Mouse (Mus musculus): ENCODE data around the gene Hmox2. TPM values are rescaled to one million over a fixed set of nuclear protein-coding genes. Genes with fewer than 3 reads are reported as not detected.
"Not testable (repeated sequence)": the region's sequence is repeated elsewhere in the genome, so short reads cannot be mapped to it uniquely, and the experiment has no call there.

The Hmox2 gene
- polyA plus RNA-seq, 1 experiment from 2014 or later = 105 TPM

- no peak for ATAC-seq (ENCODE audit: insufficient number of reproducible peaks, insufficient read depth, low FRiP score, low TSS enrichment, low read depth)
- Histone ChIP-seq H3K36me3 (no peaks in the 10 kb centered on the region), H3K9me3 (no peaks in the 10 kb centered on the region), H3K27ac (no peak overlapping the region), H3K4me3 (peak overlapping the region; percentile 86), H3K4me2 (peak overlapping the region; percentile 90), H3K9ac (no peak overlapping the region), H3K27me3 (no peaks in the 10 kb centered on the region), H3K4me1 (peaks cover 13% of the 10 kb centered on the region)
- 96% methylated on average over 1 of the region's 1 CpGs for WGBS
These were observed 1.4 kb downstream of the Hmox2 start for GRCm38 (mm10) chr16:4727526-4727925.

GRCm38 (mm10) chr16:4727963-4728362 is 1.8 kb downstream of the Hmox2 start:
- Histone ChIP-seq H3K4me3 (peak overlapping the region; percentile 86; the same call in 1 of the 2 replicates), H3K36me3 (no peaks in the 10 kb centered on the region), H3K27ac (no peak overlapping the region), H3K4me2 (peak overlapping the region; percentile 90; the same call in 1 of the 2 replicates), H3K4me1 (peaks cover 13% of the 10 kb centered on the region), H3K9me3 (no peaks in the 10 kb centered on the region), H3K27me3 (no peaks in the 10 kb centered on the region), H3K9ac (no peak overlapping the region)
- WGBS = 33% methylated on average over 1 of the region's 1 CpGs
- ATAC-seq (ENCODE audit: insufficient number of reproducible peaks, insufficient read depth, low FRiP score, low TSS enrichment, low read depth) = no peak

GRCm38 (mm10) chr16:4730776-4731358 is 4.7 kb downstream of the Hmox2 start:
- ATAC-seq (ENCODE audit: insufficient number of reproducible peaks, insufficient read depth, low FRiP score, low TSS enrichment, low read depth) = no peak
- Histone ChIP-seq H3K4me2 (no peak overlapping the region), H3K4me3 (no peak overlapping the region), H3K27me3 (no peaks in the 10 kb centered on the region), H3K9me3 (no peaks in the 10 kb centered on the region), H3K9ac (no peak overlapping the region), H3K27ac (no peak overlapping the region), H3K36me3 (no peaks in the 10 kb centered on the region), H3K4me1 (peaks cover 13% of the 10 kb centered on the region)
- WGBS = 71% methylated on average over 3 of the region's 3 CpGs

- Histone ChIP-seq H3K36me3 (no peaks in the 10 kb centered on the region), H3K4me1 (no peaks in the 10 kb centered on the region), H3K9me3 (no peaks in the 10 kb centered on the region), H3K9ac (no peak overlapping the region), H3K4me3 (no peak overlapping the region), H3K4me2 (no peak overlapping the region), H3K27ac (no peak overlapping the region), H3K27me3 (no peaks in the 10 kb centered on the region)
- no peak for ATAC-seq (ENCODE audit: insufficient number of reproducible peaks, insufficient read depth, low FRiP score, low TSS enrichment, low read depth)
- WGBS = 81% methylated on average over 2 of the region's 2 CpGs
These were observed 10.1 kb downstream of the Hmox2 start for GRCm38 (mm10) chr16:4736262-4736661.

- Histone ChIP-seq H3K27me3 (no peaks in the 10 kb centered on the region), H3K27ac (no peak overlapping the region), H3K9ac (no peak overlapping the region), H3K4me1 (no peaks in the 10 kb centered on the region), H3K9me3 (peaks cover 6% of the 10 kb centered on the region; the same call in 1 of the 2 replicates), H3K4me3 (no peak overlapping the region), H3K36me3 (peaks cover 18% of the 10 kb centered on the region), H3K4me2 (no peak overlapping the region)
- WGBS = 89% methylated on average over 2 of the region's 2 CpGs
- ATAC-seq (ENCODE audit: insufficient number of reproducible peaks, insufficient read depth, low FRiP score, low TSS enrichment, low read depth) = no peak
These were observed 13.8 kb downstream of the Hmox2 start for GRCm38 (mm10) chr16:4739994-4740393.

- Histone ChIP-seq H3K4me2 (no peak overlapping the region), H3K9ac (no peak overlapping the region), H3K27ac (no peak overlapping the region), H3K4me1 (no peaks in the 10 kb centered on the region), H3K36me3 (peaks cover 18% of the 10 kb centered on the region), H3K27me3 (no peaks in the 10 kb centered on the region), H3K9me3 (peaks cover 6% of the 10 kb centered on the region; the same call in 1 of the 2 replicates), H3K4me3 (no peak overlapping the region)
- no peak for ATAC-seq (ENCODE audit: insufficient number of reproducible peaks, insufficient read depth, low FRiP score, low TSS enrichment, low read depth)
- WGBS = 95% methylated on average over 1 of the region's 1 CpGs
These were observed 16.0 kb downstream of the Hmox2 start for GRCm38 (mm10) chr16:4742186-4742585.

GRCm38 (mm10) chr16:4752155-4752554 is 26.0 kb downstream of the Hmox2 start:
- Histone ChIP-seq H3K27ac (no peak overlapping the region), H3K4me3 (no peak overlapping the region), H3K27me3 (no peaks in the 10 kb centered on the region), H3K9ac (no peak overlapping the region), H3K4me2 (no peak overlapping the region), H3K4me1 (0 out of 2 replicates have a peak, but pooled peaks cover 6% of the 10 kb centered on the region), H3K36me3 (peaks cover 7% of the 10 kb centered on the region; the same call in 1 of the 2 replicates), H3K9me3 (no peaks in the 10 kb centered on the region)
- 82% methylated on average over 3 of the region's 3 CpGs for WGBS
- ATAC-seq (ENCODE audit: insufficient number of reproducible peaks, insufficient read depth, low FRiP score, low TSS enrichment, low read depth) = no peak

- ATAC-seq (ENCODE audit: insufficient number of reproducible peaks, insufficient read depth, low FRiP score, low TSS enrichment, low read depth) = no peak
These were observed 27.9 kb downstream of the Hmox2 start for GRCm38 (mm10) chr16:4754045-4754444.

GRCm38 (mm10) chr16:4756660-4757335 is 30.6 kb downstream of the Hmox2 start:
- not testable (repeated sequence) for H3K36me3 ChIP-seq, H3K9me3 ChIP-seq, H3K27me3 ChIP-seq, H3K4me1 ChIP-seq
- 5% methylated on average over 42 of the region's 42 CpGs for WGBS
- peak overlapping the region; percentile 64 for H3K9ac ChIP-seq
- H3K4me2 ChIP-seq = peak overlapping the region; percentile 49
- peak; percentile 59; the same call in 1 of the 2 replicates for ATAC-seq (ENCODE audit: insufficient number of reproducible peaks, insufficient read depth, low FRiP score, low TSS enrichment, low read depth)
- peak overlapping the region; percentile 45 for H3K4me3 ChIP-seq
- H3K27ac ChIP-seq = peak overlapping the region; percentile 60; the same call in 1 of the 2 replicates

More at GRCm38 (mm10) chr16:4754045-4754444, 27.9 kb downstream of the Hmox2 start:
- no peak overlapping the region for H3K9ac ChIP-seq
- no peaks in the 10 kb centered on the region for H3K9me3 ChIP-seq
- 92% methylated on average over 3 of the region's 3 CpGs for WGBS
- H3K27ac ChIP-seq = no peak overlapping the region
- H3K36me3 ChIP-seq = peaks cover 7% of the 10 kb centered on the region; the same call in 1 of the 2 replicates
- 0 out of 2 replicates have a peak, but pooled peaks cover 9% of the 10 kb centered on the region for H3K4me1 ChIP-seq
- no peak overlapping the region for H3K4me3 ChIP-seq
- no peaks in the 10 kb centered on the region for H3K27me3 ChIP-seq
- no peak overlapping the region for H3K4me2 ChIP-seq

GRCm38 (mm10) chr16:4762437-4762836 is 36.3 kb downstream of the Hmox2 start:
- H3K9ac ChIP-seq = no peak overlapping the region
- WGBS = 97% methylated on average over 4 of the region's 4 CpGs
- no peak overlapping the region for H3K27ac ChIP-seq
- H3K9me3 ChIP-seq = no peaks in the 10 kb centered on the region
- peaks cover 30% of the 10 kb centered on the region for H3K36me3 ChIP-seq
- ATAC-seq (ENCODE audit: insufficient number of reproducible peaks, insufficient read depth, low FRiP score, low TSS enrichment, low read depth) = no peak
- H3K4me2 ChIP-seq = no peak overlapping the region
- H3K27me3 ChIP-seq = no peaks in the 10 kb centered on the region
- H3K4me1 ChIP-seq = 0 out of 2 replicates have a peak, but pooled peaks cover under 1% of the 10 kb centered on the region
- no peak overlapping the region for H3K4me3 ChIP-seq

GRCm38 (mm10) chr16:4763276-4763675 is 37.1 kb downstream of the Hmox2 start:
- Histone ChIP-seq H3K4me2 (no peak overlapping the region), H3K4me1 (no peaks in the 10 kb centered on the region), H3K9ac (no peak overlapping the region), H3K27ac (no peak overlapping the region), H3K4me3 (no peak overlapping the region), H3K36me3 (peaks cover 39% of the 10 kb centered on the region), H3K27me3 (no peaks in the 10 kb centered on the region), H3K9me3 (no peaks in the 10 kb centered on the region)
- no peak for ATAC-seq (ENCODE audit: insufficient number of reproducible peaks, insufficient read depth, low FRiP score, low TSS enrichment, low read depth)
- 39% methylated on average over 2 of the region's 2 CpGs for whole genome bisulfite sequencing

GRCm38 (mm10) chr16:4765852-4766251 is 39.7 kb downstream of the Hmox2 start:
- WGBS = 84% methylated on average over 2 of the region's 2 CpGs
- ATAC-seq (ENCODE audit: insufficient number of reproducible peaks, insufficient read depth, low FRiP score, low TSS enrichment, low read depth) = no peak
- H3K36me3 ChIP-seq = peaks cover 64% of the 10 kb centered on the region

More at GRCm38 (mm10) chr16:4765852-4766251, 39.7 kb downstream of the Hmox2 start:
- Histone ChIP-seq H3K27ac (no peak overlapping the region), H3K4me3 (no peak overlapping the region), H3K27me3 (no peaks in the 10 kb centered on the region), H3K9ac (no peak overlapping the region), H3K9me3 (no peaks in the 10 kb centered on the region), H3K4me2 (no peak overlapping the region), H3K4me1 (no peaks in the 10 kb centered on the region)

Data from embryonic facial prominence, embryonic 13.5 days (tissue).